Mouse (Mus musculus): ENCODE results near the gene Olfr615. TPM values are rescaled to one million over a fixed set of nuclear protein-coding genes. Genes with fewer than 3 reads are reported as not detected.

Gene Olfr615
- polyA plus RNA-seq (2017; shearing (Covaris generic)): not detected

GRCm38 (mm10) chr7:103555779-103556178 lies at the start of gene Olfr615:
Olfr615 (plus strand) TSS chr7:103556079.

GRCm38 (mm10) chr7:103512022-103512421 lies 43.9 kb upstream of the Olfr615 start, which contains the start of gene Olfr610:
Olfr610 (minus strand) TSS chr7:103512122.

GRCm38 (mm10) chr7:103520746-103521145 lies 35.1 kb upstream of the Olfr615 start, which contains the start of gene Olfr611:
Olfr611 (minus strand) TSS chr7:103520846.

GRCm38 (mm10) chr7:103542617-103543016 lies 13.3 kb upstream of the Olfr615 start, which contains the start of gene Olfr612:
Olfr612 (minus strand) TSS chr7:103542717.

GRCm38 (mm10) chr7:103547774-103548173 lies 8.1 kb upstream of the Olfr615 start, which contains the start of gene Olfr613:
Olfr613 (plus strand) TSS chr7:103548074.

GRCm38 (mm10) chr7:103569043-103569442 lies 13.2 kb downstream of the Olfr615 start, which contains the start of gene Olfr616:
Olfr616 (minus strand) TSS chr7:103569143.

GRCm38 (mm10) chr7:103572761-103573160 lies 16.9 kb downstream of the Olfr615 start, which contains the start of gene Olfr617:
Olfr617 (plus strand) TSS chr7:103573061.

GRCm38 (mm10) chr7:103589803-103590202 lies 33.9 kb downstream of the Olfr615 start, which contains the start of gene Olfr618:
Olfr618 (plus strand) TSS chr7:103590103.

GRCm38 (mm10) chr7:103600275-103600674 lies 44.4 kb downstream of the Olfr615 start, which contains the start of gene Olfr619:
Olfr619 (plus strand) TSS chr7:103600575.

GRCm38 (mm10) chr7:103612434-103612833 lies 56.6 kb downstream of the Olfr615 start, which contains the start of gene Olfr620:
Olfr620 (minus strand) TSS chr7:103612534.

Other genes with a start within 250 kb of the Olfr615 start
- 0.25 TPM for gene Olfr597, start 239.8 kb upstream of the Olfr615 start, polyA plus RNA-seq (2017; shearing (Covaris generic))
- gene Olfr598, start 232.5 kb upstream of the Olfr615 start, polyA plus RNA-seq (2017; shearing (Covaris generic)): not detected
- gene Olfr599, start 220.2 kb upstream of the Olfr615 start, polyA plus RNA-seq (2017; shearing (Covaris generic)): not detected
- gene Olfr600, start 206.4 kb upstream of the Olfr615 start, polyA plus RNA-seq (2017; shearing (Covaris generic)): not detected
- not detected for gene Olfr601, start 193.4 kb upstream of the Olfr615 start, polyA plus RNA-seq (2017; shearing (Covaris generic))
- not detected for gene Olfr603, start 169.9 kb upstream of the Olfr615 start, polyA plus RNA-seq (2017; shearing (Covaris generic))
- gene Usp17lc, start 141.0 kb upstream of the Olfr615 start, polyA plus RNA-seq (2017; shearing (Covaris generic)): not detected
- not detected for gene Olfr605, start 110.6 kb upstream of the Olfr615 start, polyA plus RNA-seq (2017; shearing (Covaris generic))
- gene Olfr606, start 107.0 kb upstream of the Olfr615 start, polyA plus RNA-seq (2017; shearing (Covaris generic)): not detected
- gene Olfr607, start 91.9 kb upstream of the Olfr615 start, polyA plus RNA-seq (2017; shearing (Covaris generic)): 0.20 TPM
- not detected for gene Olfr608, start 86.2 kb upstream of the Olfr615 start, polyA plus RNA-seq (2017; shearing (Covaris generic))
- gene Olfr609, start 58.0 kb upstream of the Olfr615 start, polyA plus RNA-seq (2017; shearing (Covaris generic)): not detected
- not detected for gene Olfr610, start 44.0 kb upstream of the Olfr615 start, polyA plus RNA-seq (2017; shearing (Covaris generic))
- gene Olfr611, start 35.2 kb upstream of the Olfr615 start, polyA plus RNA-seq (2017; shearing (Covaris generic)): not detected
- gene Olfr612, start 13.4 kb upstream of the Olfr615 start, polyA plus RNA-seq (2017; shearing (Covaris generic)): not detected
- 0.06 TPM for gene Olfr613, start 8.0 kb upstream of the Olfr615 start, polyA plus RNA-seq (2017; shearing (Covaris generic))
- not detected for gene Olfr616, start 13.1 kb downstream of the Olfr615 start, polyA plus RNA-seq (2017; shearing (Covaris generic))
- gene Olfr617, start 17.0 kb downstream of the Olfr615 start, polyA plus RNA-seq (2017; shearing (Covaris generic)): not detected
- gene Olfr618, start 34.0 kb downstream of the Olfr615 start, polyA plus RNA-seq (2017; shearing (Covaris generic)): not detected
- gene Olfr619, start 44.5 kb downstream of the Olfr615 start, polyA plus RNA-seq (2017; shearing (Covaris generic)): not detected
- 0.25 TPM for gene Olfr620, start 56.5 kb downstream of the Olfr615 start, polyA plus RNA-seq (2017; shearing (Covaris generic))
- gene Olfr622, start 86.6 kb downstream of the Olfr615 start, polyA plus RNA-seq (2017; shearing (Covaris generic)): not detected
- gene Olfr623, start 107.6 kb downstream of the Olfr615 start, polyA plus RNA-seq (2017; shearing (Covaris generic)): not detected
- 0.06 TPM for gene Olfr624, start 115.1 kb downstream of the Olfr615 start, polyA plus RNA-seq (2017; shearing (Covaris generic))
- gene Olfr625-ps1, start 126.6 kb downstream of the Olfr615 start, polyA plus RNA-seq (2017; shearing (Covaris generic)): not detected
- not detected for gene Olfr243, start 158.6 kb downstream of the Olfr615 start, polyA plus RNA-seq (2017; shearing (Covaris generic))
- gene Olfr628, start 174.3 kb downstream of the Olfr615 start, polyA plus RNA-seq (2017; shearing (Covaris generic)): not detected
- gene Olfr629, start 188.9 kb downstream of the Olfr615 start, polyA plus RNA-seq (2017; shearing (Covaris generic)): not detected
- gene Olfr630, start 201.3 kb downstream of the Olfr615 start, polyA plus RNA-seq (2017; shearing (Covaris generic)): not detected
- gene Olfr69, start 215.5 kb downstream of the Olfr615 start, polyA plus RNA-seq (2017; shearing (Covaris generic)): not detected
- not detected for gene Olfr68, start 223.6 kb downstream of the Olfr615 start, polyA plus RNA-seq (2017; shearing (Covaris generic))
- not detected for gene Olfr67, start 235.7 kb downstream of the Olfr615 start, polyA plus RNA-seq (2017; shearing (Covaris generic))

All from naive thymus-derived CD4-positive, alpha-beta T cell, adult 5 months (primary cell).